Mouse (Mus musculus) adrenal gland, postnatal 36 days (tissue): Measurements from ENCODE around the gene Adarb1. TPM values are rescaled to one million over a fixed set of nuclear protein-coding genes. Genes with fewer than 3 reads are reported as not detected.

ENCODE experiments used
- DNase-seq, 2 experiments: peaks; one replicate each; pipeline ENCODE4 v3.0.0; 2021; ENCODE audit warnings: mixed read lengths in 1 of 2
- total RNA-seq, 2 experiments: library from RNA; stranded (reverse); gene quantifications; 2 replicates each; pipeline ENCODE4 v1.2.3; 2021

Adarb1 gene
- total RNA-seq, 2 experiments from 2014 or later: 10.8 to 68.2 TPM

DNA sequence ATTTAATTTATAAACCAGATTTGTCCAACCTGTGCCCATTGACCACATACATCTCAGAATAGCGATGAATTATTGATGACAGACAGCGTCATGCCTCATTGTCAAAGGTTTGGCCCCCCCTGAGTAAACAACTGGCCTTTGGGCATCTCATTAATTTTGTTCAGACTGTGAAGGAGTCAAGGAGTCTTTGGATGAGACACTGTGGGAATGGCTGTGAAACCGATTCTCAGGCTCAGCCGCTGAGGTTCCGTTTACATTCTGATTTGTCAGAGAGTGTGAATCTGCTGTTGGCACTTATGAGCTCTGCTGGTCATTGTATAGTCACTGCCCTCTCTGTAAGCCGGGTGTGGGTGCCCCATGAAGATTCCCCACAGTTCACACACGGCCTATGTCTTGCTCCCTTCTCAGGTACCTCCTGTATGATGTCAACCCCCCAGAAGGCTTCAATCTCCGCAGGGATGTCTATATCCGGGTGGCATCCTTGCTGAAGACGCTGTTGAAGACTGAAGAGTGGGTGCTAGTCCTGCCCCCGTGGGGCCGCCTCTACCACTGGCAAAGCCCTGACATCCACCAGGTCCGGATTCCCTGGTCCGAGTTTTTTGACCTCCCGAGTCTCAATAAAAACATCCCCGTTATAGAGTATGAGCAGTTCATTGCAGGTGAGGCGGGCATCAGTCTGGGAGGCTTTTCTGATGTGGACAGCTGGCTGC is 157.7 kb downstream of the Adarb1 start:
- no peak for DNase-seq

GRCm38 (mm10) chr10:77258704-77259621 is 159.1 kb downstream of the Adarb1 start, which contains the start of gene Pofut2:
Gene Pofut2 (plus strand): TSS chr10:77259218.
- peak; percentile 96 to 97 for DNase-seq

DNA sequence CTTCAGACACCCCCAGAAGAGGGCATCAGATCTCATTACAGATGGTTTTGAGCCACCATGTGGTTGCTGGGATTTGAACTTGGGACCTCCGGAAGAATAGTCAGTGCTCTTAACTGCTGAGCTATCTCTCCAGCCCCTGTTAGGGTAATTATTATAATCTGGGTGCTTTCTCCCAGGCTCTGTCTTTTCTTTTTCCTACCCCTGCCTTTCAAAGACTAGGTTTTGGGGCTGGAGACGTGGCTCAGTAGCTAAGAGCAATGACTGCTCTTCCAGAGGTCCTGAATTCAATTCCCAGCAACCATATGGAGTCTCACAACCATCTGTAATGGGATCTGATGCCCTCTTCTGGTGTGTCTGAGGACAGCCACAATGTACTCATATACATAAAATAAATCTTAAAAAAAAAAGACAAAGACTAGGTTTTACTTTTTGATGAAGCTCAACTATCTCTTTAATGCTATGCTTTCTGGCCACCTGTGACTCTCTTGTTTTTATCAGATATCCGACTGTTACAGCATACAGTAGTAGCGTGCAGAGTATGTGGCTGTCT is 160.0 kb downstream of the Adarb1 start:
- DNase-seq: no peak

DNA sequence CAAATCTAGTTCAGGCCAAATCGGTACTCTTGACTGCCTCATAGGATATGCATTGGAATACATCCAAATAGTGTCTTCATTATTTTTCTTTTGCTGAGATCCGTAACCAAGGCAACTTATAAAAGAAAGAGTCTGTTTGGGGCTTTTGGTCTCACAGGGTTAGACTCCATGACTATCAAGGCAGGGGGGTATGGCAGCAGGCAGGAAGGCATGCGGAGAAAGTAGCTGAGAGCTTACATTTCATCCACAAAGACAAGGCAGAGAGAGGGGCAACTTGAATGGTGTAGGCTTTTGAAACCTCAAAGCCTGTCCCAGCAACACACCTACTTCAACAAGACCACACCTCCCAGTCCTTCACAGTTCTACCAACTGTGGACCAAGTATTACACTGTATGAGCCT is 162.4 kb downstream of the Adarb1 start:
- DNase-seq: no peak

DNA sequence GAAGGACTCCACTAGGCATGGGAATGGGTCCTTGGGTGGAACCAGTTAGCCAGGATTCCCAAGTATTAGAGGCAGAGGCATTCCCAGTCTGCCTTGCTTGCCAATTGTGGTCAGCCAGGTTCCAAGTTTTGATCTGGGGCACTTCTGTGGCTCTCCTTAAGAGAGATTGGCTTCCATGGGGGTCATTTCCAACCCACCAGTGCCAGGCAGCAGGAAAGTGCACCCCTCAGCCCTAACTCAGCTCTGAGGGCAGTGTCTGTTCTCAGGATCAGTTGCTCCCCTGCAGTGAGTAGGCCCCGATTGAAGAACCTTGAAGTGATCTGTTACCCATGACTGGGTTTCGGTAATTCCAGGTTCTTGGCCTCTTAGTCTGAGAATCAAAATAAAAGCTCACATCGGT is 162.8 kb downstream of the Adarb1 start:
- DNase-seq: no peak

GRCm38 (mm10) chr10:77252790-77253189 is 165.3 kb downstream of the Adarb1 start:
- peak; percentile 82 to 87 for DNase-seq

GRCm38 (mm10) chr10:77251784-77252539 is 166.1 kb downstream of the Adarb1 start:
- peak; percentile 84 to 86 for DNase-seq

GRCm38 (mm10) chr10:77251223-77251783 is 166.8 kb downstream of the Adarb1 start:
- DNase-seq: peak; percentile 84 to 85

DNA sequence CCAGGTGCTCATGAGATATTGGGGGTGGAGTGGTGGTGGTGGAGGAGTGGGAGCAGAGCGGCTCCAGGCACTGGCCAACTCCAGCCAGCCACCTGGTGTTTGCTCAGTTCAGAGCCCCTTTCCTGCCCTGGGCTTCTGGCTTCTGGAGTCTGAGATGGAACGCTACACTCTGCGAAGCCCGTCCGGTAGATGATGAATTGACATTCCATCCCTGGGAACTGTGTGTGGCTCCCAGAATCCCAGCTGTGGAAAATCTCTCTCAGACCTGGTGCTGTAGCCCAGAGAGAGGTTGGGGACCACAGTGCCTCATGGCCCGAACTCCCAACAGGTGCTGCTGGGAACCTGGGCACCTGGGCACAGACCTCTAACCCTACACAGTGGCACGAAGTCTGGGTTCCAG is 170.4 kb downstream of the Adarb1 start:
- no peak for DNase-seq

DNA sequence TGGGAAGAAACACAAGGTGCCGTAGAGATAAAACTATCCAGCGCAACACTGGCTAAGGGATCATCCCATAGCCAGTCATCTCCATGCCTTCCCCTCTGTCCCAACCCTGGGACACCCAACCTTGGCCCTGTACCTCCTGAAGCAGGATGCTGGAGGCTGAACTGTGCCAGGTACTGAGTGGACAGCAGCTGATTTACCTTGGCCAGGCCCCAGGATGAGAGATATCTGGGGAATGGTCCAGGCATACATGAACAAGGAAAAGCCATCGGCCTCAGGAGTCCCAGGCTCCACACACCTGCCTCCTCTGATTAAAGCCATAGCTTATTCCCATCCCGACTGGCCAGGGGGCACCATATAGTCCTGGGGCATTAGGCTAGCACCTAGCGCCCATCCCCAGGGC is 171.0 kb downstream of the Adarb1 start:
- DNase-seq: no peak

GRCm38 (mm10) chr10:77244777-77245176 is 173.3 kb downstream of the Adarb1 start:
- DNase-seq: no peak

- no peak for DNase-seq
These were observed 174.4 kb downstream of the Adarb1 start for GRCm38 (mm10) chr10:77243572-77244161.

DNA sequence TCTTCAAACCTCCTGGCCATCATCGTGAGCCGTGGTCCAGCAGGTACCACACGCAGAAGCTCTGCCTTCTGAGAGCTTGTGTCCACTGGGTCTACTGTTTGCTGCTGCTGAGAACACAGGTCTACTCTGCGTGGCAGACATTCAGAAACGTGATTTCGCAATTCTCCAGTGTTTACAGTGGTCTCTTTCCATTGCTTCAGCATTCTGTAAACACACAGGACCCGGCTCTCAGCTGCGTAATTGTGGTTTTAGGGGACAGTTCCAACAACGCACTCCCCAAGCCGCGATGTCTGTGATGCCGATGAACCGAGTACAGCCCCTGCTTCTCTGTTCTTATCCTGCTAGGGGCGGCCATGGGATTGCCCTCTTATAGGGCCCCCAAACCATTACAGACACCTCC is 175.2 kb downstream of the Adarb1 start:
- DNase-seq: no peak

GRCm38 (mm10) chr10:77242396-77242795 is 175.7 kb downstream of the Adarb1 start:
- no peak for DNase-seq

GRCm38 (mm10) chr10:77240764-77241163 is 177.3 kb downstream of the Adarb1 start:
- no peak for DNase-seq

Other genes starting within 250 kb of the Adarb1 start
- gene Pofut2, start 159.1 kb downstream of the Adarb1 start, total RNA-seq: 100 to 1,000 TPM in 1 of 2 experiments, 10 to 100 TPM in 1; 69.1 to 108 TPM
- gene Fam207a, start 97.5 kb upstream of the Adarb1 start, total RNA-seq: 10 to 100 TPM; 19.2 to 25.0 TPM
- gene Itgb2, start 112.0 kb upstream of the Adarb1 start, total RNA-seq: 1 to 10 TPM; 4.2 to 9.1 TPM
- gene Pttg1ip, start 163.4 kb upstream of the Adarb1 start, total RNA-seq: 100 to 1,000 TPM; 197 to 219 TPM
- 100 to 1,000 TPM in 1 of 2 experiments, 10 to 100 TPM in 1; 89.0 to 106 TPM for gene Sumo3, start 187.8 kb upstream of the Adarb1 start, total RNA-seq
- gene Gm49325, start 187.9 kb upstream of the Adarb1 start, total RNA-seq: 10 to 100 TPM; 24.1 to 27.6 TPM
- 10 to 100 TPM; 57.3 to 67.6 TPM for gene Ube2g2, start 204.0 kb upstream of the Adarb1 start, total RNA-seq